Mouse (Mus musculus) cortical plate, adult 2 months (tissue): ENCODE data around the gene Spata7.
A peak's percentile ranks its signal among the peaks of the same experiment; 100 is the strongest.

Source experiments
- CTCF ChIP-seq: fragments of 200-500 bp; IDR thresholded peaks from 2 replicates; pipeline ENCODE4 v1.5.1; 2011; ENCODE audit warnings: mild to moderate bottlenecking, control low read depth, low read length; ENCODE audit not compliant: insufficient read depth; ENCODE audit errors: extremely low read depth
- POLR2A ChIP-seq: fragments of 200-500 bp; IDR thresholded peaks from 2 replicates; pipeline ENCODE4 v1.6.1; 2011; ENCODE audit warnings: mild to moderate bottlenecking, low read length, control low read depth; ENCODE audit not compliant: insufficient read depth; ENCODE audit errors: extremely low read depth

DNA sequence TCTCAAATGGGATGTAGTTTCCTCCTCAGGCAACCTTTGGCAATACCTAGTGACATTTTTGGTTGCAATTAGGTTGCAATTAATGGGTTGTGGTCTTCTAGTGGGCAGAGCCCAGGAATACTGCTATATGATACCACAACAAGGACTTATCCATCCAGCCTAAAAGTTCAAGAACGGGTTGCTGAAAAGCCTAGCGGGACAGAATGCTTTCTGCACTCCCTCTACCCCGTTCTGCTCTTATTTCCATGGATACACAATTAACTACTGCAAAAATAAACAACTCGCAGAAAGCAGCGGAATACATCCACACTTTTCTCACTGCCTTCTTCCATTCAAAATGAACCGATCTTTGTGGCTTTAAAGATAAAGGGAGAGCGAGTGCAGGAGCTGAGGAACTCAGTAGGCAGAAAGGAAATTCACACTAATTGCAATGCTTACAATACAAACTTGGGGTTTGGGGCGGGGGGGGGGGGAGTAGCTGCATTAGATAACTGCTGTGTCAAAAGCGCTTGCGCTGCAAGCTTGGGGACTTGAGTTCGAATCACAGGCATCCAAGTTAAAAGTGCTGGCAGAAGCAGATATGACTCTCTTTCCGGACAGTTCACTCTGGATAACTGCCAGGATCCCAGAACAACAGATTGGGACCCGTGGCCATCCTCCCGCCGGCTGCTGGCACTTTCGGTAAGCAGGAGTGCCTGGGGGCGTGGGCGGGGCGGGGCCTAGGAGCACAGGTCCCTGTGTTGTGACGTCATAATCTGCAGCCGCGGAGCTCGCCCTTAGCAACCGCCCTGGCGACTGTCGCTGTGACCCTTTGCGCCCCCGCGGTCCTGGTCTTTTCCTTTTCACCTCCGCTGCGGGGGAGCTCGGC is at the start of gene Spata7:
- TF ChIP-seq CTCF (no peak), POLR2A (peak; percentile 46; the same call in 1 of the 2 replicates)
